Comparison of ENCODE assay signal across 24 mouse cellular contexts in the genomic region with DNA sequence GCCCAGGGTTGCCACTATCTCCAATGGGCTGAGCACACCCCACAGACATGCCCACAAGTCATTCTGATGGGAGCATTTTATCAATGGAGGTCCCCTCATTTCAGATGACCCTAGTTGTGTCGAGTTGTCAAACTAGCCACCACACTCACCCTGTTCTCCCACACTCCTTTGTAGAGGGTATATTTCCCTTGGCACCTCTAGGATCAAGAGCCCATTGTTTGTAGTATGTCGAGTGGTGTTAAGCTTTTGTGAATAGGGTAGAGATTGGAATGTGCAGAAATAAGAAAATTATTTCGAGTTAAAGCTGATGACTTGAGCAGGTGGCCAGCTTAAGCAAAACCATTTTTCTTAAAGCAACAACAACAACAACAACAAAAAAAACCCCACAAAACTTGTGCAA. TPM values are rescaled to one million over a fixed set of nuclear protein-coding genes. Genes with fewer than 3 reads are reported as not detected.
"Had no signal": no experiment of that assay in that cellular context is flagged by ENCODE, and none has a peak within 500 bp of the region (broad histone marks: within the 10 kb centered on the region; RNA-seq: fewer than 3 reads in every experiment).

No protein-coding gene starts in this region.

- H3K4me2 ChIP-seq: limb, embryonic 12.5 days; limb, embryonic 15.5 days; liver, embryonic 11.5 days; lung, embryonic 15.5 days; midbrain, embryonic 13.5 days; neural tube, embryonic 13.5 days; stomach, embryonic 15.5 days had no signal

- H3K36me3 ChIP-seq: limb, embryonic 12.5 days; limb, embryonic 15.5 days; lung, embryonic 15.5 days; midbrain, embryonic 10.5 days; midbrain, embryonic 13.5 days; neural tube, embryonic 13.5 days; stomach, embryonic 15.5 days had no signal

- ATAC-seq: liver, postnatal 0 days; midbrain, embryonic 13.5 days; midbrain, embryonic 16.5 days had no signal

- H3K27me3 ChIP-seq: limb, embryonic 12.5 days; limb, embryonic 15.5 days; lung, embryonic 15.5 days; megakaryocyte, embryonic 14.5 days; midbrain, embryonic 13.5 days; neural tube, embryonic 13.5 days; stomach, embryonic 15.5 days had no signal

- H3K4me3 ChIP-seq: limb, embryonic 12.5 days; limb, embryonic 15.5 days; lung, embryonic 15.5 days; megakaryocyte, embryonic 14.5 days; midbrain, embryonic 10.5 days; midbrain, embryonic 13.5 days; myocyte; neural tube, embryonic 13.5 days; stomach, embryonic 15.5 days had no signal

- H3K27ac ChIP-seq: limb, embryonic 12.5 days; limb, embryonic 15.5 days; liver, embryonic 14.5 days; lung, embryonic 15.5 days; midbrain, embryonic 10.5 days; midbrain, embryonic 13.5 days; neural tube, embryonic 13.5 days; stomach, embryonic 15.5 days had no signal

- H3K4me1 ChIP-seq: limb, embryonic 12.5 days; limb, embryonic 15.5 days; megakaryocyte, embryonic 14.5 days; midbrain, embryonic 10.5 days; midbrain, embryonic 13.5 days; neural tube, embryonic 13.5 days; stomach, embryonic 15.5 days had no signal

- H3K9ac ChIP-seq: limb, embryonic 12.5 days; limb, embryonic 15.5 days; liver, embryonic 14.5 days; liver, postnatal 0 days; lung, embryonic 15.5 days; midbrain, embryonic 13.5 days; neural tube, embryonic 13.5 days; stomach, embryonic 15.5 days had no signal

- H3K9me3 ChIP-seq: limb, embryonic 12.5 days; limb, embryonic 15.5 days; lung, embryonic 15.5 days; megakaryocyte, embryonic 14.5 days; midbrain, embryonic 10.5 days; midbrain, embryonic 13.5 days; neural tube, embryonic 13.5 days; stomach, embryonic 15.5 days had no signal

- DNase-seq: kidney, adult 9 months; kidney, postnatal 14 days; kidney, postnatal 4 days; left cerebral cortex, postnatal 4 days; liver, postnatal 0 days; lung, postnatal 36 days; retina, postnatal 1 day; right cerebral cortex, postnatal 25 days; spleen, adult 18-20 months; thymus, postnatal 25 days had no signal

RNA-seq across cellular contexts. Expression of a gene that starts 47.8 kb away (rescaled TPM):
- total RNA-seq: monocyte, adult 5-6 weeks; neutrophil, adult 5-6 weeks had no signal
